Mouse (Mus musculus) myocyte (in vitro differentiated cells): ENCODE measurements around the gene Crygn.

Source experiments
- CEBPB ChIP-seq: IDR thresholded peaks from 2 replicates; pipeline ENCODE4 v1.6.1; 2011; ENCODE audit warnings: mild to moderate bottlenecking, moderate library complexity; ENCODE audit not compliant: poor library complexity, insufficient read depth, severe bottlenecking
- E2F4 ChIP-seq: IDR thresholded peaks from one replicate; pipeline ENCODE4 v1.6.1; 2011; ENCODE audit warnings: mild to moderate bottlenecking, control low read depth, moderate library complexity; ENCODE audit not compliant: insufficient read depth
- MAX ChIP-seq: IDR thresholded peaks from one replicate; pipeline ENCODE4 v1.6.1; 2011; ENCODE audit warnings: low read depth, mild to moderate bottlenecking, control low read depth
- MYOD1 ChIP-seq, 3 experiments: IDR thresholded peaks; one replicate each; pipeline ENCODE4 v1.6.1; 2011; ENCODE audit warnings: control low read depth in 2 of 3, low read depth in 2 of 3, mild to moderate bottlenecking in 2 of 3, moderate library complexity in 1 of 3; ENCODE audit not compliant: insufficient read length in 2 of 3, control insufficient read depth in 1 of 3
- MYOG ChIP-seq, 3 experiments: IDR thresholded peaks; one replicate each; pipeline ENCODE4 v1.6.1; 2011; ENCODE audit warnings: control low read depth in 2 of 3, low read depth in 2 of 3, mild to moderate bottlenecking in 2 of 3; ENCODE audit not compliant: insufficient read length in 2 of 3, control insufficient read depth in 1 of 3, insufficient read depth in 1 of 3
- POLR2A ChIP-seq: IDR thresholded peaks from one replicate; pipeline ENCODE4 v1.6.1; 2011; ENCODE audit warnings: low read depth, mild to moderate bottlenecking, control low read depth, moderate library complexity; ENCODE audit not compliant: insufficient read length
- POLR2AphosphoS2 ChIP-seq: IDR thresholded peaks from one replicate; pipeline ENCODE4 v1.6.1; 2011; ENCODE audit warnings: low read depth, control low read depth; ENCODE audit not compliant: insufficient read length
- SRF ChIP-seq: IDR thresholded peaks from one replicate; pipeline ENCODE4 v1.6.1; 2011; ENCODE audit warnings: low read depth; ENCODE audit not compliant: control insufficient read depth, insufficient read length
- TCF12 ChIP-seq: IDR thresholded peaks from one replicate; pipeline ENCODE4 v1.6.1; 2011; ENCODE audit warnings: mild to moderate bottlenecking, control low read depth; ENCODE audit not compliant: poor library complexity, insufficient read depth, severe bottlenecking
- USF1 ChIP-seq: IDR thresholded peaks from one replicate; pipeline ENCODE4 v1.6.1; 2011; ENCODE audit warnings: low read depth, mild to moderate bottlenecking, control low read depth, moderate library complexity

DNA sequence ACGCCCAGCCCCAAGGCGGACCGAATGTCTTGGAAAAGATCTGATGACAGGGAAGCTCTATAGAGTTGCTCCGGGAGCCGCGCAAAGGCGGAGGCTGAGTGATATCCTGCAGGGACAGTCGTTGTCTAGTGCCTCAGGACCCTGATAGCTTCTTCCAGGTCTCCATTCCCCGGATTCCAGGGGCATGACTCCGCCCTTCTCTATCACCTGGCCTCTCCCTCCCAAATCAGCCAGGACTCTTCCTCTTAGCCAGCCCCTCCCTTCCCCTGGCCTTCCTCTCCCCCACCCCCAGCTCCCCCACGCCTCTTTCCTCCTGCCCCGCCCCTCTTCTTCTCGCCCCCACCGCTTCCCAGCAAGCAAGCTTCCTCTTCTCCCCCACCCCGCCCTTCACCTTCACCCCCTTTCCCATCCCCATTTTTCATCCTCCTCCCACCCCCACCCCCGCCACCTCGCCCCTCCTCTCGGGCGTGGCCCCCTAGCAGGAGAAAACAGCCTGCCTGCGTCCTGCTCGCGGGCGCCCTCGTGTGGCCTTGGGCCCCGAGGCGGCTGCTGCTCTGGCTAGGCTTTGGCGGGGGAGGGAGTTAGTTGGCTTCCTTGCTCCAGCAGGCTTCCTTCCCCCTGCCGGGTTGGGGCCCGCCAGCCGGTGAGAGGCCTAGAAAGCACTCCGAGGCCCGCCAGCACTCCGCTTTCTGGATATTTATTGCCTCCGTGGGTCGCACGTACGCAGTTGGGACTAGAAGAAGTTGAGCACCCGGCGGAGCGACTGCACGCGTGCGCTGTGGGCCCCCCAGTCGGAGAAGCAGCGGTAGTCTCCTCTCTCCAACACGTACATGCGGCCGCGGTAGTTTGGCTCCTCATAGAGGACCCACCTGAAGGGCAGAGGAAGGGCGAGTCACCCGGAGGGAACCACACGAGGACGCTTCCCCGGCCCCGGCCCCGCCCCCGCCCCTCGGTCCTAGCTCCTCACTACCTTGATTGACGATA, 7.2 kb downstream of the Crygn start:
- TF ChIP-seq MYOG (IDR thresholded peaks at IDR 0.05; ENCODE audit: control insufficient read depth in 1 of 3, insufficient read depth in 1 of 3, insufficient read length in 2 of 3, low read depth in 2 of 3) (peak in 1 of 3 experiments; percentile 46), TCF12 (no peak), POLR2A (no peak), MAX (no peak), MYOD1 (IDR thresholded peaks at IDR 0.05; ENCODE audit: control insufficient read depth in 1 of 3, insufficient read length in 2 of 3, low read depth in 2 of 3) (peak in 1 of 3 experiments; percentile 8), USF1 (no peak), POLR2AphosphoS2 (no peak), SRF (no peak), CEBPB (no peak), E2F4 (no peak)
